Mouse (Mus musculus): Measurements from ENCODE around the gene Tsfm. TPM values are rescaled to one million over a fixed set of nuclear protein-coding genes. Genes with fewer than 3 reads are reported as not detected.
A peak's percentile ranks its signal among the peaks of the same experiment; 100 is the strongest.

Tsfm gene
- polyA plus RNA-seq, 1 experiment from 2014 or later = 91.4 TPM

MicroRNAs encoded within 50 kb of the gene (microRNA counts, 519-probe panel; counts per million panel counts)
- microRNA mmu-miR-26a (1,255 counts per million, percentile 77 among the panel's probes with 10 or more counts), microRNA mmu-miR-546 (1,255 counts per million, percentile 77 among the panel's probes with 10 or more counts)

Other genes starting within 250 kb of the Tsfm start
- 15.4 and 19.5 TPM in 2 replicates for gene Atp23, start 129.5 kb downstream of the Tsfm start, polyA plus RNA-seq (2016; fragmentation: Nextera tagmentation; extraction: Ambion mirVana)
- 33.5 and 36.5 TPM in 2 replicates for gene Ctdsp2, start 52.1 kb downstream of the Tsfm start, polyA plus RNA-seq (2016; fragmentation: Nextera tagmentation; extraction: Ambion mirVana)
- gene Avil, start 30.1 kb downstream of the Tsfm start, polyA plus RNA-seq (2016; fragmentation: Nextera tagmentation; extraction: Ambion mirVana) = 0.63 and 1.6 TPM in 2 replicates
- gene Mettl1, start 10.6 kb upstream of the Tsfm start, polyA plus RNA-seq (2016; fragmentation: Nextera tagmentation; extraction: Ambion mirVana) = 39.2 and 51.0 TPM in 2 replicates
- 0.07 and 0.25 TPM in 2 replicates for gene Eef1akmt3, start 10.7 kb upstream of the Tsfm start, polyA plus RNA-seq (2016; fragmentation: Nextera tagmentation; extraction: Ambion mirVana)
- gene Cyp27b1, start 17.4 kb upstream of the Tsfm start, polyA plus RNA-seq (2016; fragmentation: Nextera tagmentation; extraction: Ambion mirVana) = 0.06 and 0.34 TPM in 2 replicates
- 1.2 and 1.6 TPM in 2 replicates for gene March9, start 29.3 kb upstream of the Tsfm start, polyA plus RNA-seq (2016; fragmentation: Nextera tagmentation; extraction: Ambion mirVana)
- gene Cdk4, start 32.7 kb upstream of the Tsfm start, polyA plus RNA-seq (2016; fragmentation: Nextera tagmentation; extraction: Ambion mirVana) = 2,665 and 2,802 TPM in 2 replicates
- 177 and 187 TPM in 2 replicates for gene Tspan31, start 39.4 kb upstream of the Tsfm start, polyA plus RNA-seq (2016; fragmentation: Nextera tagmentation; extraction: Ambion mirVana)
- gene Agap2, start 44.4 kb upstream of the Tsfm start, polyA plus RNA-seq (2016; fragmentation: Nextera tagmentation; extraction: Ambion mirVana) = 0.12 and 0.33 TPM in 2 replicates
- 69.4 and 85.5 TPM in 2 replicates for gene Os9, start 90.3 kb upstream of the Tsfm start, polyA plus RNA-seq (2016; fragmentation: Nextera tagmentation; extraction: Ambion mirVana)
- gene B4galnt1, start 134.4 kb upstream of the Tsfm start, polyA plus RNA-seq (2016; fragmentation: Nextera tagmentation; extraction: Ambion mirVana) = 4.4 and 12.7 TPM in 2 replicates
- 1.6 and 2.1 TPM in 2 replicates for gene Slc26a10, start 149.8 kb upstream of the Tsfm start, polyA plus RNA-seq (2016; fragmentation: Nextera tagmentation; extraction: Ambion mirVana)
- 29.8 and 33.5 TPM in 2 replicates for gene Arhgef25, start 159.2 kb upstream of the Tsfm start, polyA plus RNA-seq (2016; fragmentation: Nextera tagmentation; extraction: Ambion mirVana)
- 110 and 151 TPM in 2 replicates for gene Dtx3, start 164.9 kb upstream of the Tsfm start, polyA plus RNA-seq (2016; fragmentation: Nextera tagmentation; extraction: Ambion mirVana)
- gene Pip4k2c, start 180.7 kb upstream of the Tsfm start, polyA plus RNA-seq (2016; fragmentation: Nextera tagmentation; extraction: Ambion mirVana) = 17.9 and 21.9 TPM in 2 replicates
- gene Kif5a, start 232.5 kb upstream of the Tsfm start, polyA plus RNA-seq (2016; fragmentation: Nextera tagmentation; extraction: Ambion mirVana) = 24.4 and 39.4 TPM in 2 replicates
- 222 and 255 TPM in 2 replicates for gene Dctn2, start 235.5 kb upstream of the Tsfm start, polyA plus RNA-seq (2016; fragmentation: Nextera tagmentation; extraction: Ambion mirVana)